In genomic region chr2:142055576-142055975, GRCm38 (mm10) we compare ENCODE assay signal across 17 mouse cellular contexts.
"Had no signal": no experiment of that assay in that cellular context is flagged by ENCODE, and none has a peak within 500 bp of the region (broad histone marks: within the 10 kb centered on the region; RNA-seq: fewer than 3 reads in every experiment).

No protein-coding gene starts in this region.

- H3K36me3 ChIP-seq: midbrain, embryonic 10.5 days; midbrain, embryonic 12.5 days; neural tube, embryonic 13.5 days; neural tube, embryonic 15.5 days had no signal

- H3K9me3 ChIP-seq: midbrain, embryonic 10.5 days; midbrain, embryonic 12.5 days; neural tube, embryonic 13.5 days; neural tube, embryonic 15.5 days had no signal

- ATAC-seq: midbrain, embryonic 16.5 days had no signal

- H3K27ac ChIP-seq: midbrain, embryonic 10.5 days; midbrain, embryonic 12.5 days; neural tube, embryonic 13.5 days; neural tube, embryonic 15.5 days had no signal

- H3K9ac ChIP-seq: lung, embryonic 14.5 days; midbrain, embryonic 12.5 days; neural tube, embryonic 13.5 days; neural tube, embryonic 15.5 days had no signal

- H3K27me3 ChIP-seq: midbrain, embryonic 12.5 days; neural tube, embryonic 13.5 days; neural tube, embryonic 15.5 days had no signal

- H3K4me3 ChIP-seq: midbrain, embryonic 10.5 days; midbrain, embryonic 12.5 days; myocyte; neural tube, embryonic 13.5 days; neural tube, embryonic 15.5 days had no signal

- H3K4me2 ChIP-seq: lung, embryonic 14.5 days; midbrain, embryonic 12.5 days; neural tube, embryonic 13.5 days; neural tube, embryonic 15.5 days had no signal

- DNase-seq: lung, adult 18-20 months; lung, embryonic 14.5 days; lung, postnatal 10 days; lung, postnatal 4 days; midbrain, embryonic 14.5 days; retina, postnatal 1 day; right cerebral cortex, adult 18-20 months; spleen, adult 18-20 months; thymus, adult 18-20 months; thymus, postnatal 14 days; thymus, postnatal 36 days had no signal
